Mouse (Mus musculus): ENCODE data around the gene Isca1. TPM values are rescaled to one million over a fixed set of nuclear protein-coding genes. Genes with fewer than 3 reads are reported as not detected.
"Not testable (repeated sequence)": the region's sequence is repeated elsewhere in the genome, so short reads cannot be mapped to it uniquely, and the experiment has no call there.

Gene Isca1
- total and polyA plus RNA-seq, 2 experiments from 2014 or later = 92.8 to 167 TPM

DNA sequence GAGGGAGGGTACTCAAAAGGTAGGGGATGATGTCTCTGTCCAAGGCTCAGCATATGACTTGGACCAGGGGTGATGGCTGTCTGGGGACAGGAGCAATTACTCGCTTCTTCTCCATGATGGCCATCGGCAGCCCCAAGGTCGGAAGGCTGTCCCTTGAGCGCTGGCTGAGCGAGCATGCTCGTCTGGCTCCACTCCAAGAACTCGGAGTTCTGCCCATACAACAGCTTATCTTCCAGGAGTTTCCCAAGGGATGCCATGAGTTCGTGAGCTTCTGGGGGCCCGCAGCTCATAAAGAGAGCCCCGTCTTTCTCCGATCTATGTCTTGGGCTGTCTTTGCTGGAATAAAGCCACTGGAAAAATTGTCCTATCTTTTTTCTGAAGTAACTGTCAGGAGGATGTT is 28.5 kb downstream of the Isca1 start:
- Histone ChIP-seq H3K4me3 (ENCODE audit: low read length) (no peak overlapping the region), H3K9me3 (ENCODE audit: low read length) (no peaks in the 10 kb centered on the region), H3K36me3 (ENCODE audit: insufficient read depth, low read length) (no peaks in the 10 kb centered on the region), H3K4me2 (ENCODE audit: low read depth, low read length) (no peak overlapping the region), H3K4me1 (ENCODE audit: insufficient read depth, low read length) (no peaks in the 10 kb centered on the region), H3K27me3 (ENCODE audit: insufficient read depth, low read length) (no peaks in the 10 kb centered on the region), H3K27ac (no peak overlapping the region), H3K9ac (replicated peaks; ENCODE audit: low read length) (no peak overlapping the region)
- no peak for ATAC-seq
- no peak for DNase-seq (ENCODE audit: low spot score)
- WGBS = 75% methylated on average over 11 of the region's 11 CpGs
- TF ChIP-seq CTCF (IDR thresholded peaks at IDR 0.05; ENCODE audit: low read depth) = no peak

DNA sequence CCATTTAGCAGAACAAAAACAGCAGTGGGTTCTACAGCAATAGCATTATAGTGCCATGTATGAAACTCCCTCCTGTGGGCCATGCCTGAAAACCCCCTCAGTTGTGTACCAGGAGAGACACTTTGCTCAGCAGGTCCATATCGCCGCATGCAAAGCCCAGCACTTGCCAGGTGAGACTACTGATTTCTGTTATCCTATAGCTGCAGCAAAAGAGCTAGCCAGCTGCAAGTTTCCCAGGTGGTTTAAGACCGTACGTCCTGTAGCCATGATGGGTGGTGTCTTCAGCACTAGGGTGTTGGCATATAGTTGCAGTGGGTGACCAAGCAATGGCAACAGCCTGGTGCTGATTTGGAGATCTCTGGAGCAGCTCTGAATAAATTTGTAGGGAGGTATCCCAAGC is 30.2 kb downstream of the Isca1 start:
- 95% methylated on average over 4 of the region's 4 CpGs for WGBS
- no peak overlapping the region for H3K9ac ChIP-seq (replicated peaks; ENCODE audit: low read length)

DNA sequence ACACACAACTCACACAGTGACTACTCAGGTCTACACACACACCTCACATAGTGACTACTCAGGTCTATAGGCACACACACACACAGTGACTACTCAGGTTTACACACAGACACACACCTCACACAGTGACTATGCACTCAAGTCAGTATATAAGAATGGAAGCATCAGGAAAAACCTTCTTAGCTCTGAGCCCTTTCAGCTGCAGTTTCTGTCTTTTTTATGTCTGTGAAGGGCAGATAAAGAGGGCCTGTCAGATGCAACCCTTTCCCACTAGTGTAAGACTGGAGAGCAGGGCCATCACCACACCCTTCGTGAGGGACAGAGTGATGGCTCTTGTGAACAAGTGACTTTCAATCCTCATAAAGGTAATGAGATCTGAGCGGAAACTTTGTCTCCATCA is 31.2 kb downstream of the Isca1 start:
- H3K9me3 ChIP-seq (ENCODE audit: low read length) = no peaks in the 10 kb centered on the region
- no peak overlapping the region for H3K9ac ChIP-seq (replicated peaks; ENCODE audit: low read length)
- 91% methylated on average over 2 of the region's 2 CpGs for WGBS
- ATAC-seq = no peak
- no peak for TF ChIP-seq CTCF (IDR thresholded peaks at IDR 0.05; ENCODE audit: low read depth)
- no peaks in the 10 kb centered on the region for H3K36me3 ChIP-seq (ENCODE audit: insufficient read depth, low read length)
- H3K27me3 ChIP-seq (ENCODE audit: insufficient read depth, low read length) = no peaks in the 10 kb centered on the region
- no peaks in the 10 kb centered on the region for H3K4me1 ChIP-seq (ENCODE audit: insufficient read depth, low read length)
- H3K4me3 ChIP-seq (ENCODE audit: low read length) = no peak overlapping the region
- H3K4me2 ChIP-seq (ENCODE audit: low read depth, low read length) = no peak overlapping the region
- DNase-seq (ENCODE audit: low spot score) = no peak
- no peak overlapping the region for H3K27ac ChIP-seq

More for the DNA sequence above, 30.2 kb downstream of the Isca1 start:
- no peaks in the 10 kb centered on the region for H3K36me3 ChIP-seq (ENCODE audit: insufficient read depth, low read length)
- H3K27ac ChIP-seq = no peak overlapping the region
- no peak overlapping the region for H3K4me2 ChIP-seq (ENCODE audit: low read depth, low read length)
- no peaks in the 10 kb centered on the region for H3K4me1 ChIP-seq (ENCODE audit: insufficient read depth, low read length)
- DNase-seq (ENCODE audit: low spot score) (no peak), ATAC-seq (no peak)
- no peak overlapping the region for H3K4me3 ChIP-seq (ENCODE audit: low read length)
- no peaks in the 10 kb centered on the region for H3K9me3 ChIP-seq (ENCODE audit: low read length)
- no peak for TF ChIP-seq CTCF (IDR thresholded peaks at IDR 0.05; ENCODE audit: low read depth)
- H3K27me3 ChIP-seq (ENCODE audit: insufficient read depth, low read length) = no peaks in the 10 kb centered on the region

DNA sequence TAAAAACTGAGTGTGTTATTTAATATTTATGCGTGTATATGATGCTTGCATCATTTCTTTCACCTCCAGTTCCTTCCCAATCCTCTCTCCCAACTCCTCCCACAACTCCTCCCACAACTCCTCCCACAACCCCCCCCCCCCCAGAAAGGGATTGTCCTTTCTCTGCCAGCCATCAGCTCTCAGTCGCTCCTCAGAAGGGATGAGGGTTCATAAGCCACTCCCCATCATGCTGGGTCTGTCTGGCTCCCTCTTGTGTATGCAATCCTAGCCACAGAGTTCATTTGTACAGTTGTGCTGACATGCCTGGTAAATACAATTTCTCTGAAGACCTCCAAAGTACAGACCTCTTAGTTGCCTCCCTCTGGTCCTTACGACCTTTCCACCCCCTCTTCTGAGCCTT is 34.4 kb downstream of the Isca1 start:
- 32% methylated on average over 3 of the region's 3 CpGs for WGBS
- Histone ChIP-seq H3K4me3 (ENCODE audit: low read length) (no peak overlapping the region), H3K4me1 (ENCODE audit: insufficient read depth, low read length) (no peaks in the 10 kb centered on the region), H3K27ac (no peak overlapping the region), H3K9ac (replicated peaks; ENCODE audit: low read length) (no peak overlapping the region), H3K9me3 (ENCODE audit: low read length) (no peaks in the 10 kb centered on the region), H3K36me3 (ENCODE audit: insufficient read depth, low read length) (no peaks in the 10 kb centered on the region), H3K4me2 (ENCODE audit: low read depth, low read length) (no peak overlapping the region), H3K27me3 (ENCODE audit: insufficient read depth, low read length) (no peaks in the 10 kb centered on the region)
- DNase-seq (ENCODE audit: low spot score) (peak; percentile 49), ATAC-seq (peak; percentile 77)
- peak; percentile 40 for TF ChIP-seq CTCF (IDR thresholded peaks at IDR 0.05; ENCODE audit: low read depth)

DNA sequence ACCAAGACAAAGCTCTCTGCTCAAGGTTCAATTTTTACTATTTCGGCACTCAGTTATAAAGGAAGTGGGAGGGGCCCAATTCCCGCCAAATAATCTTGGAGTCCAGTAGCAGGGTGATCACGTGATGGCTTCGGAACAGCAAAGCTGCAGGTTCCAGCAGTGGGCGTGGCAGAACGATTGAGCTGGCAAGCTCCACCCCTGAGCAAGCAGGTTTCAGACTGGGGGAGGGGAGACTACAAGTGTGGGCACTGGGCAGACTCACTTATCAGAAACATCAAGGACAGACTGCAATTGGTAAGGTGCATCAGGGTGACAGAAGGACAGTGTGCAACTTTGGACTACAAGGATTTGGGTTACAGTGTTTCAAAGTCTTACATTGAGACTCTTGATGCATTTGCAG is 35.3 kb downstream of the Isca1 start:
- H3K27me3 ChIP-seq (ENCODE audit: insufficient read depth, low read length); H3K4me2 ChIP-seq (ENCODE audit: low read depth, low read length); H3K4me3 ChIP-seq (ENCODE audit: low read length); H3K9me3 ChIP-seq (ENCODE audit: low read length); ATAC-seq; H3K36me3 ChIP-seq (ENCODE audit: insufficient read depth, low read length); H3K4me1 ChIP-seq (ENCODE audit: insufficient read depth, low read length); H3K27ac ChIP-seq; H3K9ac ChIP-seq (replicated peaks; ENCODE audit: low read length); DNase-seq (ENCODE audit: low spot score): not testable (repeated sequence)
- WGBS = 47% methylated on average over 6 of the region's 6 CpGs

DNA sequence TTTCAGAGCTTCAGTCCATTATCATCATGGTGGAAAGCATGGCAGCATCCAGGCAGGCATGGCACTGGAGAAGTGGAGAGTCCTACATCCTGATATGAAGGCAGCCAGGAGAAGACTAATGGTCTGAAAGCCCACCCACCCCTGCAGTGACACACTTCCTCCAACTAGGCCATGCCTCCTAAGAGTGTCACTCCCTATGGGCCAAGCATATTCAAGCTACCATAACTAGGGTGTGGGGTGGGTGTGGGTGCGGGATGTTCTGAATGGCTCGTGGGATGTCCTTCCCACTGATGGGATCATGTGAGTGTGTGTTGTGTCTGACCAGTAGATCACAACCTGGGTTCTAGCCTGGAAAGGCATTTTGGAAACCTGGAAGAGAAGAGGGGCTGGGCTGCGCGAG is 35.7 kb downstream of the Isca1 start:
- Histone ChIP-seq H3K27ac (no peak overlapping the region), H3K36me3 (ENCODE audit: insufficient read depth, low read length) (no peaks in the 10 kb centered on the region), H3K4me1 (ENCODE audit: insufficient read depth, low read length) (no peaks in the 10 kb centered on the region), H3K27me3 (ENCODE audit: insufficient read depth, low read length) (no peaks in the 10 kb centered on the region), H3K9me3 (ENCODE audit: low read length) (no peaks in the 10 kb centered on the region), H3K4me2 (ENCODE audit: low read depth, low read length) (no peak overlapping the region), H3K4me3 (ENCODE audit: low read length) (no peak overlapping the region), H3K9ac (replicated peaks; ENCODE audit: low read length) (no peak overlapping the region)
- WGBS = 87% methylated on average over 2 of the region's 4 CpGs
- ATAC-seq (no peak), DNase-seq (ENCODE audit: low spot score) (no peak)
- TF ChIP-seq CTCF (IDR thresholded peaks at IDR 0.05; ENCODE audit: low read depth) = no peak

DNA sequence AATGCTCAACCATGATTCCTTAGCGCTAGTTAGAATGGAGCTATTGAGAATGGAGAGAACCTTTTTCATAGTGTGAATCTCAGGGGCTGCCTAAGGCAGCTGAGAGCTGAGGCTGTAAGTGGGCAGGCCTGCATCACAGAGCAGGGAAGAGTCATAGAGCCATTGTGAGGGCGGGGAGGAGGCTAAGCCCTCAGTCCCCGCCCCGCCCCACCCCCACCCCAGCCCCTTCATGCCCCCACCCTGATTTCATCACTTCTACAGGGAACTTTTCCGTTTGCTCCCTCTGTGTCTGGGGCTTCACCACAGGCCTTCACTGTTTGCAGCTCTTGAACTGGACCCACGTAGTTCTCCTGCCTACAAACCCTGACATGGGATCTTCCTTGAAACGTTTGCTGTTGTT is 38.0 kb downstream of the Isca1 start, which contains the start of gene Spata31d1d:
Gene Spata31d1d, minus strand, starts transcription at position 101 of the 400 bp plus-strand sequence.
- ATAC-seq (no peak), DNase-seq (ENCODE audit: low spot score) (no peak)
- Histone ChIP-seq H3K4me3 (ENCODE audit: low read length) (no peak within 1 kb of the TSS), H3K36me3 (ENCODE audit: insufficient read depth, low read length) (no peaks in the 10 kb centered on the region), H3K27me3 (ENCODE audit: insufficient read depth, low read length) (no peaks in the 10 kb centered on the region), H3K9me3 (ENCODE audit: low read length) (no peaks in the 10 kb centered on the region), H3K4me2 (ENCODE audit: low read depth, low read length) (no peak within 1 kb of the TSS), H3K27ac (no peak within 1 kb of the TSS), H3K4me1 (ENCODE audit: insufficient read depth, low read length) (no peaks in the 10 kb centered on the region), H3K9ac (replicated peaks; ENCODE audit: low read length) (no peak within 1 kb of the TSS)
- WGBS = 51% methylated on average over 7 of the region's 7 CpGs
- TF ChIP-seq CTCF (IDR thresholded peaks at IDR 0.05; ENCODE audit: low read depth) = no peak
